Mouse (Mus musculus): ENCODE data around the gene Emc6.

DNA sequence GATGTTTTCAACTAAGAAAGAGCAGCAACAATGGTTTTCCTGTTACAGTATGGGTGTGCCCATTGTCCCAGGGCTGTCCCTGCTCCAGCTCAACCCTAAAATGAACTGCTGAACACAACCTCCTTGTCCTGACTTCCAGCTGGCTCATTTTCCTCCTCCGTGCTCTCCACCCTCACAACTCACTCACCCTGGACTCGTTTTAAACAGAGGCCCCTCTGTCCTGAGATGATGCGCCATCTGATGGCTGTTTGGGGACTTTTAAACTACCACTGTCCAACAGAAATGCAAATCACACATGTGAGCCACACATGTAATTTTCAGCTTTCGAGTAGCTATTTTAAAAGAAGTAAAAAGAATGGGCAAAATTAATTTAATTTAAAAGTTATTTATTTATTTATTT is 24.8 kb upstream of the Emc6 start:
- no peak for TF ChIP-seq CTCF (IDR thresholded peaks at IDR 0.05; ENCODE audit: extremely low read depth, insufficient read depth, insufficient read length, insufficient replicate concordance)
- TF ChIP-seq POLR2A (IDR thresholded peaks at IDR 0.05; ENCODE audit: low read depth, low read length), result no peak

All from spleen, adult 2 months (tissue).